Mouse (Mus musculus): ENCODE measurements around the gene 1110008P14Rik.

- TF ChIP-seq CTCF (IDR thresholded peaks at IDR 0.05; ENCODE audit: low read depth, low read length) (no peak), EP300 (IDR thresholded peaks at IDR 0.05; ENCODE audit: insufficient read depth, low read depth, low read length) (no peak)
These were observed 36.9 kb upstream of the 1110008P14Rik start for GRCm38 (mm10) chr2:32418430-32419151.

All from ES-Bruce4 (cell line).